Mouse (Mus musculus) olfactory bulb, adult 2 months (tissue): ENCODE data around the gene Ugt1a1. TPM values are rescaled to one million over a fixed set of nuclear protein-coding genes. Genes with fewer than 3 reads are reported as not detected.

Source experiments
- H3K27ac ChIP-seq: fragments of 200-500 bp; 2 replicates; pipeline ENCODE4 v1.5.1; 2012; ENCODE audit warnings: low read depth, low read length; ENCODE audit not compliant: insufficient read depth
- H3K4me1 ChIP-seq: fragments of 200-500 bp; 2 replicates; pipeline ENCODE4 v1.6.1; 2012; ENCODE audit warnings: low read length; ENCODE audit not compliant: control insufficient read depth, insufficient read depth
- H3K4me3 ChIP-seq: fragments of 200-500 bp; 2 replicates; pipeline ENCODE4 v1.5.1; 2012; ENCODE audit warnings: mild to moderate bottlenecking, low read depth, low read length, moderate library complexity; ENCODE audit not compliant: insufficient read depth
- CTCF ChIP-seq: fragments of 200-500 bp; IDR thresholded peaks from 2 replicates; pipeline ENCODE4 v1.5.1; 2012; ENCODE audit warnings: low read depth, mild to moderate bottlenecking, low read length, moderate library complexity; ENCODE audit not compliant: insufficient read depth
- POLR2A ChIP-seq: fragments of 200-500 bp; IDR thresholded peaks from 2 replicates; pipeline ENCODE4 v1.6.1; 2012; ENCODE audit warnings: mild to moderate bottlenecking, low read depth, low read length, moderate library complexity; ENCODE audit not compliant: insufficient read depth
- WGBS: fragments of 180-500 bp; shearing (Covaris S2); methylation state at CpG from one replicate; pipeline ENCODE4 v1.1.7; 2018; 5-methylcytosine and 5-hydroxymethylcytosine counted together
- polyA plus RNA-seq: library from polyadenylated mRNA; stranded (reverse); fragments of >200 nt; gene quantifications from 2 replicates; pipeline ENCODE4 v1.2.4, GENCODE M21; 2012; ENCODE audit warnings: low replicate concordance; ENCODE audit not compliant: missing spikeins, insufficient read depth, insufficient read length

The Ugt1a1 gene
- polyA plus RNA-seq, 1 experiment = not detected

DNA sequence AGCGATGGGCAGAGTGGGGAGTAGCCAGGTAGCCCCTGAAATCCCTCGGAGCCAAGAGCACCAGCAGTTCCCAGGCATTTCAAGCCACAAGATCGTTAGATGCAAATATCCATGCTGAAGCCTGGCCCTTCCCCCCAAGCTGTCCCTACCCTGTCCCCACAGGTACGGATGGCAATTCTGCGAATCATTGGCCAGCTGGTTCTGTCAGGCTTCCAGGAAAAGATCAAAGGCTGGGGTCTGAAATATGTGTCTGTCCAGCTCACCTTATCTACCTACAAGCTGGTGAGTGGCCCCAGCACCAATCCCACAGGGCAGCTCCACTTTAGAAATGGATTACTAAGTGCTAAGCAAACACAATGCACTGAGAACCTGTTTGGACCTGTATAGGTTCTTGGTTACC is 25.6 kb downstream of the Ugt1a1 start:
- H3K4me1 ChIP-seq = no peaks in the 10 kb centered on the region
- 80% methylated on average over 5 of the region's 5 CpGs for WGBS
- TF ChIP-seq POLR2A (no peak), CTCF (no peak)
- H3K27ac ChIP-seq = no peak overlapping the region
- H3K4me3 ChIP-seq = no peak overlapping the region

DNA sequence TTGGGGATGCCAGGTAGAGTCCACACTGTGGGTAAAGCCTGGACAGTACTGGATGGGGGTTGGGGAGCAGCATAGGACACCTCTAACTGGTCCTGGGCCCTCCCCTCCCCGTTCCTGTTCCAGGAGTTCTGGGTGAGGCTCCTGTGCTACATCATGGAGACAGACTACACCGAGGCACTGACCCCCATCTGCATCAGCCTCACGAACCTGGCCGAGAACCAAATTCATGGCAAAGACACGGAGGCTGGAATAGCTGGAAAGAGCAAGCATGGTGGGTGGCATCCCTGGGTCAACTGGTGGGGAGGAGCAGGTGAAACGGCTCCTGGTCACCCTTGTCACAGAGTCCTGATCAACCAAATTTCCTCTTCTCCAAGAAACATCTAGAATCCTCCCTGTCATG is 27.0 kb downstream of the Ugt1a1 start:
- 75% methylated on average over 6 of the region's 6 CpGs for whole genome bisulfite sequencing
- H3K4me1 ChIP-seq = no peaks in the 10 kb centered on the region
- H3K4me3 ChIP-seq = no peak overlapping the region
- no peak for TF ChIP-seq POLR2A
- TF ChIP-seq CTCF = no peak
- no peak overlapping the region for H3K27ac ChIP-seq

DNA sequence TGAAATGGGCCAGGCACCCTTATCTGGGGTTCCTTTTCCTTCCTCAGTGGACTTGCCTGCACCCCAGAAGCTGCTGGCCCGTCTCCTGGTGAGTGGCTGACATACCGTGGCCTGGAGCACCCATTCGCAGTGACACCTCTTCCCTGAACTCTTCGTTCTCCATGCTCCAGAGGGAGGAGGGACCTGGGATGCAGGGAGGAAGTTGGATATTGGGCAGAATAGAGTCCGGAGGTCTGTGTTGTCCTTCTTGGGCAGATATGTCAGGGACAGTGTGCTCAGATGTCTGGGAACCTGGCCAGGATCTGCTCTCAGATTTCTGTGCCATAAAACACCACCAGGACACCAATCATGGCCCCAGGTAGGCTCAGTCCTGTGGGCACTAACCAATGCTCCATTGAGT is 28.3 kb downstream of the Ugt1a1 start:
- TF ChIP-seq POLR2A = no peak
- no peaks in the 10 kb centered on the region for H3K4me1 ChIP-seq
- no peak overlapping the region for H3K4me3 ChIP-seq
- WGBS = 76% methylated on average over 5 of the region's 5 CpGs
- no peak overlapping the region for H3K27ac ChIP-seq

DNA sequence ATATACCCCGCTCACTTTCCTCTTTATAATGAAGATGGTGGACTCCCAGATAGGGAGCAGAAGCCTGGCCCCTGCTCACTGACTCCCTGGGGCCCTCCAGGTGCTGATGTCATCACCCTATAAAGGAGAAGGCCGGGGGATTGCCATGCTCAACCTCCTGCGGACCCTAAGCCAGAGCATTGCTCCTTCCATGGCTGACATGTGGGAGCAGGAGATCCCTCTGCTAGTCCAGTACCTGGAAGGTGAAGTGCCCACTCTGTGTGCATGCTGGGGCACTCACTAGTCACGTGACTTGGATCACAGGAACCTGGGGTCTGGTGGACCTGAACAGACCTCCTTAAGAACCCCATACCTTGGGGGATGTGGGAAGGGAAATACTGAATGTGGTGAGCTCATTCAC is 28.8 kb downstream of the Ugt1a1 start:
- Histone ChIP-seq H3K4me1 (no peaks in the 10 kb centered on the region), H3K4me3 (no peak overlapping the region), H3K27ac (no peak overlapping the region)
- TF ChIP-seq POLR2A (no peak), CTCF (no peak)
- WGBS = 71% methylated on average over 4 of the region's 4 CpGs

DNA sequence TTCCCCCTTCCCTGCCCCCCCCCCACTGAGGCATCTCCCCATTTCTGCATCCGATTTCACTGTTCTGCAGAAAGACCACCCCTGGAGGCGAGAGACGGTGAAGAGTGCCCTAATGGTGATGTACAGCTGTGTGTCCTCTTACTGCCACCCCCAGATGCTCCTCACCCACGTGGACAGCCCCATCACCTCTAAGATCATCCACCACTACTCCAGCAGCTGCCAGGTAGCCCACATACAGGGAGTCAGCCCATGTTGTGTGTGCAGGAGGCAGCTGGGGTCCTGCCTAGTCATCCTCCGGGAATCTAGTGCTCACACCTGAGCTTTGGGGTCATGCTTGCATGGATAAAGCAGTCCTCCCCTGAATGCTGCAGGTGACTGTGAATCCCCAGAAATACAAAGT is 32.1 kb downstream of the Ugt1a1 start:
- H3K4me1 ChIP-seq = no peaks in the 10 kb centered on the region
- no peak overlapping the region for H3K27ac ChIP-seq
- H3K4me3 ChIP-seq = no peak overlapping the region
- WGBS = 66% methylated on average over 5 of the region's 5 CpGs
- TF ChIP-seq CTCF (no peak), POLR2A (no peak)

DNA sequence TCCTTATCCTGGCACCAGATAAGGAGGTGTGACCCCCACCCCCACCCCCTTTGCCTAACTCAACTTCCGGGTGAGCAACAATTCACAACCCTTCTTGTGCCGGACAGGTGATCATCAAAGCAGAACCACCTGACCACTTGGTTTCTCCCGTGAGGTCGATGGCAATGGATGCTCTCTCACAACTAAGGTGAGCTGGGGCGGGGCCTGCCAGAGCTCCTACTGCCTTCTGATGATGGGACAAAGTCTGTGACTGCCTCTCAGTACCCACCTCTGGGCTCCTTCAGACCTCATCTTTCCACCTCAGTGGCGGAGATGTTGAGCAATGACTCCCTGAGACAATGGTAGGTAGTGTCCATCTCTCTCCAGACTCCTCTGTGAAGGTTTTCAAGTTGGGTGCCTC is 34.1 kb downstream of the Ugt1a1 start:
- 80% methylated on average over 6 of the region's 6 CpGs for WGBS
- no peak overlapping the region for H3K4me3 ChIP-seq
- TF ChIP-seq CTCF (no peak), POLR2A (no peak)
- H3K27ac ChIP-seq = no peak overlapping the region
- no peaks in the 10 kb centered on the region for H3K4me1 ChIP-seq

DNA sequence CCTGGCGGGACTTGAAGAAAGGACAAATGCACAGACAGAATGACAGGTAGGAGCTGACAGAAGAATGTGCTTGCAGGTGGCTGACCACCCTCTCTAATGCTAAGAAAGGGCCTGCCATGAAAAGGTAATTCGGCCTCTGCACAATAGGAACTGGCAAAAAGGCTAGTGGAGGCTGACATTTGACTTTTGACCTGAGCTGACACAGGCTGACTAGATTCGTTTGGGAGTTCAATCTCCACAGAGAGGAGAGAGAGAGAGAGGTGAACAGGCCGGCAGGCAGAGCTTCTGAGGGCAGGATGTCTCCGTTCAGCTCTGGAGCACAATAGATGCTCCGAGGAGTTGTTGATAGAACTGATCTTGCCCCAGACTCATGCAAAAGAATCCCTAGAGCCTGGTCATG is 34.6 kb downstream of the Ugt1a1 start:
- WGBS = 49% methylated on average over 6 of the region's 6 CpGs
- no peak overlapping the region for H3K27ac ChIP-seq
- no peaks in the 10 kb centered on the region for H3K4me1 ChIP-seq
- H3K4me3 ChIP-seq = no peak overlapping the region
- TF ChIP-seq POLR2A (no peak), CTCF (no peak)

DNA sequence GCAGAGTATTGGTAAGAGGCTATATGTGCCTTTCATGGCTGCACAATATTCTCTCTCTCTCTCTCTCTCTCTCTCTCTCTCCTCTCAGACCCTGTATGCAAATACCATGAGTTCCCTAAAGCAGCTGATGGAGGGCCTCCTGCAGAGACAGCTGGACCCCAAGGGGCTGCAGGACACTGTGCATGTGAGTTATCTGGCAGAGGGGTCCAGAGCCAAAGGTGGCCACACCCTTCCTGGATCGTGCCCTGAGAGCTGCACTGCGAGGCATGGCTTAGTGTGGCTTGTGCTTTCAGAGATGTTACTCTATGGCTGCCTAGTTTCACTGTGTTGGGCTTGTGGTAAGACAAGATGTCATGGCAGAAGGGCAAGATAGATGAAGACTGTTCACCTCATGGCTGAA is 35.9 kb downstream of the Ugt1a1 start:
- no peak overlapping the region for H3K27ac ChIP-seq
- 42% methylated on average over 2 of the region's 2 CpGs for WGBS
- no peak for TF ChIP-seq POLR2A
- TF ChIP-seq CTCF = no peak
- no peaks in the 10 kb centered on the region for H3K4me1 ChIP-seq
- no peak overlapping the region for H3K4me3 ChIP-seq

DNA sequence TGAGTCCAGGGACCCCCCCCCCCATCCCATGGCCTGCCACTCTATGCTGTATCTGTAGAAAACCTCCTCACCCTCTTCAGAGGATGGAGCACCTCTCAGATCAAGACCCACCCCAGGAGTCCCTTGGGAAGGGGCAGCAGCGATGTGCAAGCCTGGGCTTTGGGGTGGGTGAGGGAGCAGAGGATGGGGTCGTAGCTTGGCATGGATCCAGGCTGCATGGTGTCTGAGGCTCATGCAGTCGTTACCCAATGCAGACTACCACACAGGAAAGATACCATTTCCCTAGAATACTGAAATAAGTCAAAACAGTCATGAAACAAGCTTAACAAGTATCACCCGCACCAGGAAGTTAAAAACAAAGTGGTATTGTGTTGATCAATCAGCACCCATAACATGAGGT is 36.9 kb downstream of the Ugt1a1 start:
- H3K27ac ChIP-seq = no peak overlapping the region
- no peak for TF ChIP-seq CTCF
- no peak for TF ChIP-seq POLR2A
- WGBS = 67% methylated on average over 4 of the region's 4 CpGs
- H3K4me3 ChIP-seq = no peak overlapping the region
- H3K4me1 ChIP-seq = no peaks in the 10 kb centered on the region

DNA sequence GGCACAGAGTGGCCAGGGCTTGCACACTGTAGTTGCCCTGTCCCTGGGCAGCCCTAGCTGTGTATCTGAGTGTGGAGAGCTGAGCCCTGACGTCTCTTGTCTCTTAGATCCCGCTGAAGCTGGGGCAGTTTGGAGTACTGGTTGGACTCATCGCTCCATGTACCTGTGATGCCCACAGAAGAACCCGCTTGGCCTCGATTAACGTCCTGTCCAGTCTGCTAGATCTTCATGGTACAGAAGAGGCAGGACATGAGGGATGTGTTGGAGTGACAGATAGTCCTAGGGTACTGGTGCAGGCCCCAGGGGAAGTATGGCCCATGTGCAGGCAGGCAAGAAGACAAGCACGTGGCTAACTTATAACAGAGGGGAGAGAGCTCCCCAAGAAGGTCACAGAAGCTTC is 37.8 kb downstream of the Ugt1a1 start:
- no peak overlapping the region for H3K4me3 ChIP-seq
- H3K4me1 ChIP-seq = no peaks in the 10 kb centered on the region
- no peak overlapping the region for H3K27ac ChIP-seq
- WGBS = 76% methylated on average over 7 of the region's 7 CpGs
- TF ChIP-seq POLR2A (no peak), CTCF (no peak)
